Mouse (Mus musculus) lung, postnatal 0 days (tissue): ENCODE results near the gene Tmem163.

Experiments
- CTCF ChIP-seq: IDR thresholded peaks from 2 replicates; pipeline ENCODE4 v1.5.1; 2016; ENCODE audit warnings: antibody characterized with exemption, mild to moderate bottlenecking
- EP300 ChIP-seq: IDR thresholded peaks from 2 replicates; pipeline ENCODE4 v1.6.1; 2016; ENCODE audit warnings: antibody characterized with exemption, mild to moderate bottlenecking, control low read depth

- TF ChIP-seq CTCF = no peak
- no peak for TF ChIP-seq EP300
These were observed 238.3 kb downstream of the Tmem163 start for GRCm38 (mm10) chr1:127441007-127441406.
